Mouse (Mus musculus) neural tube, embryonic 12.5 days (tissue): ENCODE results near the gene Eef1g. TPM values are rescaled to one million over a fixed set of nuclear protein-coding genes. Genes with fewer than 3 reads are reported as not detected.

Experiments
- ATAC-seq: fragments of 200-750 bp; cut with Nextera tagmentation; 2 replicates; pipeline ENCODE4 v1.8.0; 2017; ENCODE audit warnings: low read depth, mild to moderate bottlenecking, moderate TSS enrichment, moderate library complexity; ENCODE audit not compliant: low FRiP score
- H3K27ac ChIP-seq: fragments of 300-500 bp; sonication (generic); 2 replicates; pipeline ENCODE4 v1.5.1; 2016
- H3K27me3 ChIP-seq: fragments of 300-500 bp; sonication (generic); replicated peaks from 2 replicates; pipeline ENCODE4 v1.6.1; 2016; ENCODE audit warnings: mild to moderate bottlenecking
- H3K36me3 ChIP-seq: fragments of 300-500 bp; sonication (generic); 2 replicates; pipeline ENCODE4 v1.6.1; 2016; ENCODE audit warnings: mild to moderate bottlenecking
- H3K4me1 ChIP-seq: fragments of 300-500 bp; sonication (generic); 2 replicates; pipeline ENCODE4 v1.6.1; 2016
- H3K4me2 ChIP-seq: fragments of 300-500 bp; sonication (generic); replicated peaks from 2 replicates; pipeline ENCODE4 v1.6.1; 2016; ENCODE audit warnings: mild to moderate bottlenecking
- H3K4me3 ChIP-seq: fragments of 300-500 bp; sonication (generic); 2 replicates; pipeline ENCODE4 v1.5.1; 2016
- H3K9ac ChIP-seq: fragments of 300-500 bp; sonication (generic); 2 replicates; pipeline ENCODE4 v1.6.1; 2016; ENCODE audit warnings: mild to moderate bottlenecking
- H3K9me3 ChIP-seq: fragments of 300-500 bp; sonication (generic); 2 replicates; pipeline ENCODE4 v1.6.1; 2016; ENCODE audit warnings: mild to moderate bottlenecking
- WGBS: fragments of 180-500 bp; shearing (Covaris S2); methylation state at CpG from one replicate; pipeline ENCODE4 v1.1.7; 2016; 5-methylcytosine and 5-hydroxymethylcytosine counted together
- polyA plus RNA-seq: library from polyadenylated mRNA; unstranded; fragments of >200 nt; fragmentation: Nextera tagmentation; extraction: Ambion mirVana; gene quantifications from 2 replicates; pipeline ENCODE4 v1.2.1, GENCODE M21; 2016

Eef1g gene
- polyA plus RNA-seq, 1 experiment from 2014 or later = 360 TPM

GRCm38 (mm10) chr19:8989567-8990431, 23.0 kb downstream of the Eef1g start:
- Histone ChIP-seq H3K4me2 (peak overlapping the region; percentile 93), H3K4me3 (peak overlapping the region; percentile 55), H3K9ac (peak overlapping the region; percentile 60), H3K36me3 (no peaks in the 10 kb centered on the region), H3K4me1 (peaks cover 27% of the 10 kb centered on the region), H3K27ac (no peak overlapping the region), H3K27me3 (peaks cover 42% of the 10 kb centered on the region), H3K9me3 (no peaks in the 10 kb centered on the region)
- peak; percentile 59 for ATAC-seq
- WGBS = under 1% methylated on average over 53 of the region's 53 CpGs

- Histone ChIP-seq H3K4me3 (peak overlapping the region; percentile 55), H3K4me1 (peaks cover 21% of the 10 kb centered on the region), H3K27ac (no peak overlapping the region), H3K27me3 (peaks cover 42% of the 10 kb centered on the region), H3K4me2 (peak overlapping the region; percentile 93), H3K36me3 (no peaks in the 10 kb centered on the region), H3K9me3 (no peaks in the 10 kb centered on the region), H3K9ac (peak overlapping the region; percentile 60)
- ATAC-seq = peak; percentile 54; the same call in 1 of the 2 replicates
- 16% methylated on average over 15 of the region's 15 CpGs for WGBS
Observed at GRCm38 (mm10) chr19:8990432-8991102, 23.7 kb downstream of the Eef1g start.

DNA sequence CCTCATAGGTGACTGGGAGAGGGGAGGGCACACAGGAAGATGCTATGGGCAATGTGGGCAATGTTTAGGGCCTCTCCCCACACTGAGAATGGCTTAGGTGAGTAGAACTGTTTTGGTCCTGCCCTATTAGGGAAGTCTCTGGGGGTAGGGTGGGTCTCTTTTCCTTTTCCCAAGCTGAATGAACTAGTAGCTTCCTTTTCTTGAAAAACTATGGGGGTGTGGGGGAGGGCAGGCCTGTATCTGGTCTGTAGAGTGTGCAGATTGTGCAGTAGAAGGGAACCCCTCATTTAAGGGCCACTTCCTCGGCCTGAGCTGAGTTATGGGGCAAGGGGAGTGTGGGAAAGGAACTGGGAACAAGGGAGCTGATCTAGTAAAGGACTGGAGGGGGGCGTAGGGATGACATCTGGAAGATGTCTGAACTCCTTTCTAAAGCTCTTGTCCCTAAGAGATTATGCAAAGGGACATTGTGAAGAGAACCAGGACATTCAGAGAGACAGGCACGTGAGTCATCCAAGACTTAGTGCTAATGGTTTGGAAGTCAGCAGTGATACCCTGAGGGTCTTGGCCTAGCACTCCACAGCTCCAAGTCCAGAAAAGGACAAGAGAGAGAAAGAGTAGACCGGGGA, 24.5 kb downstream of the Eef1g start:
- no peak overlapping the region for H3K27ac ChIP-seq
- H3K4me3 ChIP-seq = no peak overlapping the region
- H3K9me3 ChIP-seq = no peaks in the 10 kb centered on the region
- peaks cover 21% of the 10 kb centered on the region for H3K4me1 ChIP-seq
- H3K36me3 ChIP-seq = no peaks in the 10 kb centered on the region
- no peak for ATAC-seq
- WGBS = 72% methylated on average over 4 of the region's 4 CpGs
- peak overlapping the region; percentile 93 for H3K4me2 ChIP-seq
- no peak overlapping the region for H3K9ac ChIP-seq
- peaks cover 42% of the 10 kb centered on the region for H3K27me3 ChIP-seq

GRCm38 (mm10) chr19:8991871-8992735, 25.3 kb downstream of the Eef1g start:
- Histone ChIP-seq H3K4me2 (no peak overlapping the region), H3K27ac (no peak overlapping the region), H3K9me3 (no peaks in the 10 kb centered on the region), H3K9ac (no peak overlapping the region), H3K36me3 (no peaks in the 10 kb centered on the region), H3K27me3 (peaks cover 42% of the 10 kb centered on the region), H3K4me1 (peaks cover 21% of the 10 kb centered on the region), H3K4me3 (no peak overlapping the region)
- no peak for ATAC-seq
- 78% methylated on average over 13 of the region's 13 CpGs for WGBS

DNA sequence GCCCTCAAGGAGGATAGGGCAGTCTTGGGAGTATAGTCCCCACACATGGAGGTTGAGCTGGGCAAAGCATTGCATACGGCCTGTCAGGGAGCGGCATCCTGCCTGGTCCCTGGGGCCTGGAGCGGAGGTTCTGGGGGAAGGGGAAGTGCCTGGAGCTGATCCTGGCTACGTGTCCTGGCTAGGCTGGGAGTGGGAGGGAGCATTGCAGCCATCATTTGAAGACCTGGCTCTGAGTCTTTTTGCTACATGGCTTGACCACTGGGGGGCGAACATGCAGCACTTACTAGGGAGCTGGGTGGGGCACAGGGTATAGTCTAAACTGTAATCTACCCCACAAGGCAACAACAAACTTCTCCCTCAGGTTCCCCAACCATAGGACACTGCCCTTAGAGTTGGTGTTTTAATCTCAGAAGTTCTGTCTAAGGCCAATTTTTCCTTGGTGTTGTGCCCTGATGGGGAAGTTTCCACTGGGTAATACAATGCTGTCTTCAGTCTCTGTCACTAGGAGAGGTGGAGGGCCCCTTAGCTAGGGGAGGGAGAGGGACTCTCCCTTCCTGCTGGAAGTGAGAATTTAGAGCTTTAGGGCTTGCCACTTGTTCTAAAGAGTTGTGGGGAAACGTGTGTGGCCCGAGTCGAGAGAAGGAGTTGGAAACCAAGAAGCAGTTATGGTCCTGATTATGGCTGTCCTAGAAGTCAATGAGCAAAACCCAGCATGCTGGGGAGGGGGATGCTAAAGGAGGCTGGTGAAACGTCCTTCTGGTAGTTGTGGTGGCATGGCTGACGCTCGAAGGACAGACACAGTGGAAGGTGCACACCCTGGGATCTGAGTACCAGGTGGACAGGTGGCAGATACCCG, 26.2 kb downstream of the Eef1g start:
- ATAC-seq = no peak
- 27% methylated on average over 12 of the region's 12 CpGs for WGBS
- no peak overlapping the region for H3K4me3 ChIP-seq

GRCm38 (mm10) chr19:8993625-8993912, 26.7 kb downstream of the Eef1g start:
- Histone ChIP-seq H3K9me3 (no peaks in the 10 kb centered on the region), H3K27ac (no peak overlapping the region), H3K27me3 (peaks cover 29% of the 10 kb centered on the region), H3K36me3 (no peaks in the 10 kb centered on the region), H3K4me1 (peaks cover 21% of the 10 kb centered on the region), H3K9ac (no peak overlapping the region), H3K4me3 (no peak overlapping the region), H3K4me2 (no peak overlapping the region)
- WGBS = 47% methylated on average over 2 of the region's 2 CpGs
- no peak for ATAC-seq

More for the DNA sequence above, 26.2 kb downstream of the Eef1g start:
- peaks cover 21% of the 10 kb centered on the region for H3K4me1 ChIP-seq
- no peak overlapping the region for H3K27ac ChIP-seq
- no peak overlapping the region for H3K9ac ChIP-seq
- no peaks in the 10 kb centered on the region for H3K9me3 ChIP-seq
- no peak overlapping the region for H3K4me2 ChIP-seq
- peaks cover 35% of the 10 kb centered on the region for H3K27me3 ChIP-seq
- H3K36me3 ChIP-seq = no peaks in the 10 kb centered on the region

DNA sequence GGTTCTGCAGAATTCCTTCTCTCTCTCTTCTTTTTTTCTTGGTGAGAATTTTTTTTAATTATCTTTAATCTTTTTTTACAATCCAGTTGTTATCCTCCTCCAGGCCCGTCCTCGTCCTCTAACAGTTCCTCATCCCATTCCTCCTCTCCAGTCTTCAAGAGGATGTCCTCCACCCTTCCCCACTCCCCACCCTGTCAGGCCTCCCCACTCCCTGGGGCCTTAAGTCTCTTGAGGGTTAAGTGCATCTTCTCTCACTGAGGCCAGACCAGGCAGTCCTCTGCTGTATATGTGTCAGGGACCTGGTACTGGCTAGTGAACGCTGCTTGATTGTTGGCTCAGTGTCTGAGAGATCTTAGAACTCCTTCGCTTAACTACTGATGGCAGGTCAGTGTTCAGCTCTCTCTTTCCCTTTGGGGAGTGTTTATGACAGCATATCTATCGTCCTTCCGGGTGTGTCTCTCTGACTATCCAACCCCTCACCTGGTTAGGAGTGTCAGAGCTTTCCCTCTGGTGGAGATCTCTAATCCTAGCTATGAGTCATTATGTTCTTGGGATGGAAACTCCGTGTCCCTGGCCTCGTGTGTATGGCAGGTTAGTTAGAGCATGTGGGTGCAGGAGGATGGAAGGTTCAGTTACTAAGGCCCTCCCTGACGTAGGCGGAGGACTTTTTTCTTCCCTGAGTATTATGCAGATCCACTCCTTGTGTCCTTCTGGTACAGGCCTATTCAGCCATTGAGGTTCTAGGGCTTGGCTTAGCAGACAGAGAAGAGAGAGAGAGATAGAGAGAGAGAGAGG, 28.2 kb downstream of the Eef1g start:
- no peaks in the 10 kb centered on the region for H3K36me3 ChIP-seq
- H3K27me3 ChIP-seq = peaks cover 16% of the 10 kb centered on the region
- 85% methylated on average over 10 of the region's 10 CpGs for WGBS
- no peaks in the 10 kb centered on the region for H3K9me3 ChIP-seq
- H3K9ac ChIP-seq = no peak overlapping the region
- no peak overlapping the region for H3K4me2 ChIP-seq
- peaks cover 8% of the 10 kb centered on the region for H3K4me1 ChIP-seq
- H3K27ac ChIP-seq = no peak overlapping the region
- H3K4me3 ChIP-seq = no peak overlapping the region
- no peak for ATAC-seq

GRCm38 (mm10) chr19:8996601-8997000, 29.8 kb downstream of the Eef1g start:
- Histone ChIP-seq H3K4me3 (no peak overlapping the region), H3K4me1 (no peaks in the 10 kb centered on the region), H3K36me3 (no peaks in the 10 kb centered on the region), H3K9ac (no peak overlapping the region), H3K27ac (no peak overlapping the region), H3K9me3 (no peaks in the 10 kb centered on the region), H3K4me2 (no peak overlapping the region), H3K27me3 (no peaks in the 10 kb centered on the region)
- WGBS = 92% methylated on average over 6 of the region's 6 CpGs
- ATAC-seq = no peak

DNA sequence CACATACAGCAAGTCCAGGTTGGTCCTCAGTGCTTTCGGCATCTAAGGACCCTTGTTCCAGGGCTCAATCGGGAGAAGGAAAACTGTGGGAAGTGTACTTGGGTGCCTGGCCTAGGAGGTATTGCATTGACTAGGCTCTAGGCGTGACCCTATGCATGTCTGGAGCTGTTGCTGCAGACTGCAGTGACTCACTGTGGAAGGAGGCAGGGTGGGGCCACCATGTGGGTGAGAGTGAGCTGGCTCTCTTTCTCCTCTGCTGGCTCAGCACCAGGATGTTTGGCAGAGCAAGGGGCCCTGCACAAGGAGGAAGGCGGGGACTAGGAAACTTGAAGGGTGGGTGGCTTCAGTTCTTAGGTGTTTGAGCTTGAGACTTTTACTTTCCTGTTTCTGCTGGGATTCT, 30.7 kb downstream of the Eef1g start:
- Histone ChIP-seq H3K9me3 (no peaks in the 10 kb centered on the region), H3K4me2 (no peak overlapping the region), H3K36me3 (no peaks in the 10 kb centered on the region), H3K4me1 (no peaks in the 10 kb centered on the region), H3K27ac (no peak overlapping the region), H3K27me3 (no peaks in the 10 kb centered on the region), H3K4me3 (no peak overlapping the region), H3K9ac (no peak overlapping the region)
- 74% methylated on average over 4 of the region's 4 CpGs for WGBS
- no peak for ATAC-seq

DNA sequence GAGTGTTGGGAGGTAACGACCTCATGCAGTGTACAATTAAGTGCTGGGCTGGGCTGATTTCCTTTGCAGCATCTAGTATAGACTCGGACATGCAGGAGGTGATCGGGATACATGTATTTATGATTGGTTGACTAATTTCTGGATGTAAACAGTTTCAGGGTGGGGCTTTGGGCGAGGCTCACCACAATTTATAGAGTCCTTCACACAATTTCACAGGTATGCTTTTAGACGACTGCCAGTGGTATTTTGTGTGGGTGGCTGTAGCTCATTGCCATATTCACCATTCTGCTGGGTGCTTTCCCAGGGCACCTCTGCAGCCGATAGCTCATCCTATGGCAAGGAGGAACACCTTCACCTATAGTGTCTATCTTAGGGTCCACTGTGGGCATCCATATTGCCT, 31.7 kb downstream of the Eef1g start:
- no peaks in the 10 kb centered on the region for H3K4me1 ChIP-seq
- no peak for ATAC-seq
- WGBS = 84% methylated on average over 6 of the region's 6 CpGs

More for the DNA sequence above, 31.7 kb downstream of the Eef1g start:
- no peaks in the 10 kb centered on the region for H3K36me3 ChIP-seq
- no peaks in the 10 kb centered on the region for H3K27me3 ChIP-seq
- H3K4me3 ChIP-seq = no peak overlapping the region
- H3K4me2 ChIP-seq = no peak overlapping the region
- H3K9ac ChIP-seq = no peak overlapping the region
- no peaks in the 10 kb centered on the region for H3K9me3 ChIP-seq
- H3K27ac ChIP-seq = no peak overlapping the region
